Mouse (Mus musculus) small intestine, adult 2 months (tissue): ENCODE results near the gene Slc9a7.

ENCODE experiments used
- CTCF ChIP-seq: fragments of 200-500 bp; IDR thresholded peaks from 2 replicates; pipeline ENCODE4 v1.5.1; 2012; ENCODE audit warnings: low read depth, mild to moderate bottlenecking, control low read depth, inconsistent platforms, low read length, moderate library complexity, mixed read lengths; ENCODE audit not compliant: insufficient replicate concordance, insufficient read length; ENCODE audit errors: extremely low read depth
- POLR2A ChIP-seq: fragments of 200-500 bp; IDR thresholded peaks from 2 replicates; pipeline ENCODE4 v1.6.1; 2012; ENCODE audit warnings: low read depth, mild to moderate bottlenecking, control low read depth, inconsistent platforms, low read length, moderate library complexity

- TF ChIP-seq CTCF (no peak), POLR2A (no peak)
Observed at GRCm38 (mm10) chrX:20271980-20272379, 19.6 kb downstream of the Slc9a7 start.
